ENCODE assay signal across 8 mouse cellular contexts in genomic region chr7:29908130-29908950, GRCm38 (mm10). TPM values are rescaled to one million over a fixed set of nuclear protein-coding genes. Genes with fewer than 3 reads are reported as not detected.
DNase-seq lines count a peak whose midpoint lies in the region; ATAC-seq and TF ChIP-seq lines count a peak whose summit lies in the region.

TSS of gene Zfp383 (plus strand) at chr7:29908223.

- H3K27me3 ChIP-seq in erythroblast, embryonic 14.5 days (ENCODE audit: control insufficient read depth): no peaks in the 10 kb centered on the region
- H3K27me3 ChIP-seq in heart, embryonic 11.5 days (ENCODE audit: control insufficient read depth, insufficient read depth, low read length): no peaks in the 10 kb centered on the region
- no peaks in the 10 kb centered on the region for H3K27me3 ChIP-seq in kidney, embryonic 16.5 days (ENCODE audit: insufficient read depth, low read length)
- H3K27me3 ChIP-seq in liver, adult 2 months (ENCODE audit: control insufficient read depth, insufficient read depth, low read length): no peaks in the 10 kb centered on the region
- H3K27me3 ChIP-seq in myocyte (ENCODE audit: control insufficient read depth, insufficient read depth, insufficient read length): no peaks in the 10 kb centered on the region
- no peaks in the 10 kb centered on the region for H3K27me3 ChIP-seq in splenic B cell, adult 2 months (ENCODE audit: control insufficient read depth, insufficient read depth, low read length, poor library complexity, severe bottlenecking)

- peak within 1 kb of the TSS; percentile 76 for H3K4me2 ChIP-seq in heart, embryonic 11.5 days
- H3K4me2 ChIP-seq in kidney, embryonic 16.5 days (replicated peaks; ENCODE audit: low read depth, low read length): peak within 1 kb of the TSS; percentile 70
- H3K4me2 ChIP-seq in myocyte (ENCODE audit: low read depth): peak within 1 kb of the TSS; percentile 86

- peaks cover 9% of the 10 kb centered on the region for H3K36me3 ChIP-seq in erythroblast, embryonic 14.5 days (ENCODE audit: control insufficient read depth)
- H3K36me3 ChIP-seq in heart, embryonic 11.5 days (ENCODE audit: control insufficient read depth, insufficient read depth, low read length): peaks cover 11% of the 10 kb centered on the region
- peaks cover 28% of the 10 kb centered on the region for H3K36me3 ChIP-seq in kidney, embryonic 16.5 days (ENCODE audit: insufficient read depth, low read length)
- H3K36me3 ChIP-seq in liver, adult 2 months (ENCODE audit: control insufficient read depth, insufficient read depth, low read length): peaks cover 23% of the 10 kb centered on the region
- H3K36me3 ChIP-seq in myocyte (ENCODE audit: control insufficient read depth, insufficient read depth): peaks cover 7% of the 10 kb centered on the region
- peaks cover 5% of the 10 kb centered on the region; the same call in 1 of the 2 replicates for H3K36me3 ChIP-seq in splenic B cell, adult 2 months (ENCODE audit: control insufficient read depth, insufficient read depth, low read length, poor library complexity, severe bottlenecking)

- no peaks in the 10 kb centered on the region; the same call in 1 of the 2 replicates for H3K79me2 ChIP-seq in liver, adult 2 months (ENCODE audit: control insufficient read depth, insufficient read depth, low read length)
- H3K79me2 ChIP-seq in myocyte (ENCODE audit: control insufficient read depth, insufficient read depth): peaks cover 22% of the 10 kb centered on the region

- peak; percentile 85 for DNase-seq in CD4-positive helper T cell, adult 2 months (ENCODE audit: low read depth, low spot score)
- DNase-seq in brain, embryonic 14.5 days (ENCODE audit: low read depth): peak; percentile 97
- peak; percentile 87 for DNase-seq in liver, adult 2 months (ENCODE audit: extremely low read depth, low read depth, low spot score)
- DNase-seq in splenic B cell, adult 2 months (ENCODE audit: low read depth, low spot score): peak; percentile 83

- peak; percentile 68 for ATAC-seq in heart, embryonic 11.5 days (replicated peaks; ENCODE audit: insufficient number of reproducible peaks, low FRiP score, low TSS enrichment)
- ATAC-seq in kidney, embryonic 16.5 days (ENCODE audit: low FRiP score, low TSS enrichment): peak; percentile 88

- peak within 1 kb of the TSS; percentile 6 for H3ac ChIP-seq in myocyte (ENCODE audit: control insufficient read depth, insufficient read length)

- H3K9me3 ChIP-seq in erythroblast, embryonic 14.5 days (ENCODE audit: control insufficient read depth, low read length): no peaks in the 10 kb centered on the region
- H3K9me3 ChIP-seq in heart, embryonic 11.5 days (replicated peaks; ENCODE audit: control insufficient read depth, low read length): no peaks in the 10 kb centered on the region
- H3K9me3 ChIP-seq in kidney, embryonic 16.5 days (ENCODE audit: low read length): no peaks in the 10 kb centered on the region

- WGBS in heart, embryonic 11.5 days (ENCODE audit: insufficient replicate concordance): under 1% methylated on average over 33 of the region's 33 CpGs
- under 1% methylated on average over 33 of the region's 33 CpGs for WGBS in kidney, embryonic 16.5 days
- under 1% methylated on average over 33 of the region's 33 CpGs for WGBS in liver, adult 2 months

- H3K9ac ChIP-seq in heart, embryonic 11.5 days (ENCODE audit: low read depth, low read length): peak within 1 kb of the TSS; percentile 86
- H3K9ac ChIP-seq in kidney, embryonic 16.5 days (replicated peaks; ENCODE audit: low read length): peak within 1 kb of the TSS; percentile 89
- peak within 1 kb of the TSS; percentile 79 for H3K9ac ChIP-seq in liver, adult 2 months (ENCODE audit: low read depth, low read length)

- H3K4me1 ChIP-seq in erythroblast, embryonic 14.5 days (ENCODE audit: control insufficient read depth): peaks cover 16% of the 10 kb centered on the region
- peaks cover 9% of the 10 kb centered on the region for H3K4me1 ChIP-seq in heart, embryonic 11.5 days (ENCODE audit: control insufficient read depth, insufficient read depth, low read length)
- peaks cover 21% of the 10 kb centered on the region for H3K4me1 ChIP-seq in kidney, embryonic 16.5 days (ENCODE audit: insufficient read depth, low read length)
- H3K4me1 ChIP-seq in liver, adult 2 months (ENCODE audit: control insufficient read depth, insufficient read depth, low read length): no peaks in the 10 kb centered on the region

- H3K4me3 ChIP-seq in erythroblast, embryonic 14.5 days (replicated peaks): peak within 1 kb of the TSS; percentile 72
- peak within 1 kb of the TSS; percentile 72 for H3K4me3 ChIP-seq in heart, embryonic 11.5 days (ENCODE audit: low read depth, low read length)
- H3K4me3 ChIP-seq in kidney, embryonic 16.5 days (ENCODE audit: low read length): peak within 1 kb of the TSS; percentile 90
- H3K4me3 ChIP-seq in liver, adult 2 months (ENCODE audit: insufficient read depth, low read depth, low read length): peak within 1 kb of the TSS; percentile 77
- peak within 1 kb of the TSS; percentile 65 for H3K4me3 ChIP-seq in myocyte

- peak; percentile 48; the same call in 1 of the 2 replicates for TF ChIP-seq POLR2A in brain, embryonic 14.5 days (IDR thresholded peaks at IDR 0.05; ENCODE audit: borderline replicate concordance, extremely low read depth, insufficient read depth, insufficient read length, poor library complexity, severe bottlenecking)
- no peak for TF ChIP-seq POLR2A in liver, adult 2 months (IDR thresholded peaks at IDR 0.05; ENCODE audit: extremely low read depth, insufficient read depth, low read length)
- TF ChIP-seq POLR2A in myocyte (IDR thresholded peaks at IDR 0.05; ENCODE audit: insufficient read length, low read depth): peak; percentile 57

- TF ChIP-seq CTCF in brain, embryonic 14.5 days (IDR thresholded peaks at IDR 0.05; ENCODE audit: borderline replicate concordance, extremely low read depth, insufficient read depth, insufficient read length): no peak
- no peak for TF ChIP-seq CTCF in liver, adult 2 months (IDR thresholded peaks at IDR 0.05; ENCODE audit: low read depth, low read length)

- H3K27ac ChIP-seq in heart, embryonic 11.5 days (ENCODE audit: low read depth, low read length): peak within 1 kb of the TSS; percentile 97
- H3K27ac ChIP-seq in kidney, embryonic 16.5 days (ENCODE audit: low read length): peak within 1 kb of the TSS; percentile 91
- H3K27ac ChIP-seq in liver, adult 2 months (replicated peaks; ENCODE audit: insufficient read depth, low read depth, low read length): peak within 1 kb of the TSS; percentile 93

TF ChIP-seq in myocyte, 11 proteins besides CTCF, POLR2A, EP300 and RAD21:
- peak; percentile 79 for TF ChIP-seq E2F4 (IDR thresholded peaks at IDR 0.05; ENCODE audit: insufficient read depth)
- no peak for TF ChIP-seq MYOG (IDR thresholded peaks at IDR 0.05; ENCODE audit: control insufficient read depth in 1 of 3, insufficient read depth in 1 of 3, insufficient read length in 2 of 3, low read depth in 2 of 3)

RNA-seq across cellular contexts. Expression of gene Zfp383, which starts in this region (rescaled TPM):
- 17.5 and 18.2 TPM in 2 replicates for polyA plus RNA-seq in brain, embryonic 14.5 days (2012; rRNA removed)
- not detected in 2 replicates for polyA plus RNA-seq in erythroblast, embryonic 14.5 days (2012)
- 4.1 and 6.2 TPM in 2 replicates for polyA plus RNA-seq in heart, embryonic 11.5 days (2014; fragmentation: Nextera tagmentation; extraction: Ambion mirVana)
- 5.3 and 5.7 TPM in 2 replicates for polyA plus RNA-seq in kidney, embryonic 16.5 days (2015; fragmentation: Nextera tagmentation; extraction: Ambion mirVana)
- total RNA-seq in liver, adult 2 months (2014; rRNA removed): 2.4 and 3.2 TPM in 2 replicates
- 0.36 and 0.51 TPM in 2 replicates for polyA plus RNA-seq in liver, adult 2 months (2012; rRNA removed)
- polyA plus RNA-seq in myocyte (2012; fragmentation: generic; extraction: Trizol): 2.4 TPM

Comparison
In these comparisons a context has a peak if more than half of its experiments do, and no peak if none do; other contexts are left out.
1. Peak in every context shown above with its lines: DNase-seq, ATAC-seq, H3K4me3 ChIP-seq and H3K27ac ChIP-seq.